Mouse (Mus musculus) MEL (cell line): ENCODE measurements around the gene Hcn2. TPM values are rescaled to one million over a fixed set of nuclear protein-coding genes. Genes with fewer than 3 reads are reported as not detected.

Source experiments
- DNase-seq: peaks from one replicate; pipeline ENCODE4 v3.0.0; 2011; ENCODE audit warnings: low read depth, low spot score
- H3K27ac ChIP-seq: 2 replicates; pipeline ENCODE4 v1.5.1; 2012; ENCODE audit warnings: low read depth, mild to moderate bottlenecking, control low read depth, low read length, moderate library complexity; ENCODE audit not compliant: control insufficient read depth
- H3K27me3 ChIP-seq, 2 experiments: fragments of 150-350 bp in 1 of 2; sonication (generic) in 1 of 2; 2 replicates each; pipeline ENCODE4 v1.6.1; 2012; ENCODE audit warnings: low read length in 2 of 2, mild to moderate bottlenecking in 2 of 2, improper control_type of control experiment in 1 of 2, moderate library complexity in 1 of 2; ENCODE audit not compliant: insufficient read depth in 2 of 2, control insufficient read depth in 1 of 2
- H3K36me3 ChIP-seq, 2 experiments: 2 replicates each; pipeline ENCODE4 v1.6.1; 2012 to 2014; ENCODE audit warnings: low read length in 2 of 2, improper control_type of control experiment in 1 of 2, inconsistent platforms in 1 of 2, mild to moderate bottlenecking in 1 of 2; ENCODE audit not compliant: insufficient read depth in 2 of 2, control insufficient read depth in 1 of 2
- H3K4me1 ChIP-seq, 2 experiments: fragments of 150-350 bp in 1 of 2; sonication (generic) in 1 of 2; 2 replicates each; pipeline ENCODE4 v1.6.1; 2012; ENCODE audit warnings: low read length in 2 of 2, improper control_type of control experiment in 1 of 2, mild to moderate bottlenecking in 1 of 2; ENCODE audit not compliant: insufficient read depth in 2 of 2, control insufficient read depth in 1 of 2
- H3K4me3 ChIP-seq, 2 experiments: fragments of 150-350 bp in 1 of 2; sonication (generic) in 1 of 2; 2 replicates each; pipeline ENCODE4 v1.5.1; 2012; ENCODE audit warnings: low read depth in 2 of 2, low read length in 2 of 2, mild to moderate bottlenecking in 2 of 2, moderate library complexity in 2 of 2, control low read depth in 1 of 2, improper control_type of control experiment in 1 of 2; ENCODE audit not compliant: control insufficient read depth in 1 of 2, insufficient read depth in 1 of 2
- H3K79me2 ChIP-seq: 2 replicates; pipeline ENCODE4 v1.6.1; 2012; ENCODE audit warnings: mild to moderate bottlenecking, low read length, moderate library complexity; ENCODE audit not compliant: control insufficient read depth, poor library complexity, insufficient read depth
- H3K9ac ChIP-seq: 2 replicates; pipeline ENCODE4 v1.6.1; 2012; ENCODE audit warnings: low read depth, mild to moderate bottlenecking, control low read depth, low read length, moderate library complexity; ENCODE audit not compliant: control insufficient read depth, poor library complexity, severe bottlenecking
- H3K9me3 ChIP-seq: fragments of 150-350 bp; sonication (generic); replicated peaks from 2 replicates; pipeline ENCODE4 v1.6.1; 2012; ENCODE audit warnings: mild to moderate bottlenecking, low read length, improper control_type of control experiment, moderate library complexity; ENCODE audit not compliant: insufficient read depth
- CHD1 ChIP-seq: IDR thresholded peaks from 2 replicates; pipeline ENCODE4 v1.6.1; 2012; ENCODE audit warnings: low read depth, mild to moderate bottlenecking, inconsistent platforms, low read length, improper control_type of control experiment
- CHD2 ChIP-seq: IDR thresholded peaks from 2 replicates; pipeline ENCODE4 v1.6.1; 2011; ENCODE audit warnings: low read length, improper control_type of control experiment
- CTCF ChIP-seq, 3 experiments: IDR thresholded peaks in 2 of 3; conservative IDR thresholded peaks in 1 of 3; 2 replicates each; pipeline ENCODE4 v1.5.1; 2011 to 2012; ENCODE audit warnings: low read length in 3 of 3, low read depth in 2 of 3, mild to moderate bottlenecking in 2 of 3, improper control_type of control experiment in 1 of 3, inconsistent platforms in 1 of 3, mixed read lengths in 1 of 3, moderate library complexity in 1 of 3; ENCODE audit not compliant: control insufficient read depth in 1 of 3, insufficient read depth in 1 of 3, poor library complexity in 1 of 3, severe bottlenecking in 1 of 3
- E2F4 ChIP-seq: IDR thresholded peaks from 2 replicates; pipeline ENCODE4 v1.6.1; 2011; ENCODE audit warnings: low read depth, low read length, improper control_type of control experiment, borderline replicate concordance
- ETS1 ChIP-seq: IDR thresholded peaks from 2 replicates; pipeline ENCODE4 v1.6.1; 2012; ENCODE audit warnings: low read depth, mild to moderate bottlenecking, inconsistent platforms, low read length, improper control_type of control experiment, moderate library complexity
- GABPA ChIP-seq: IDR thresholded peaks from 2 replicates; pipeline ENCODE4 v1.6.1; 2012; ENCODE audit warnings: low read depth, mild to moderate bottlenecking, inconsistent platforms, low read length, improper control_type of control experiment, moderate library complexity
- HCFC1 ChIP-seq: IDR thresholded peaks from 2 replicates; pipeline ENCODE4 v1.6.1; 2012; ENCODE audit warnings: low read depth, mild to moderate bottlenecking, inconsistent platforms, low read length, improper control_type of control experiment, moderate library complexity
- JUND ChIP-seq: IDR thresholded peaks from 2 replicates; pipeline ENCODE4 v1.6.1; 2011; ENCODE audit warnings: low read depth, mild to moderate bottlenecking, improper control_type of control experiment, low read length
- MAFK ChIP-seq: IDR thresholded peaks from 2 replicates; pipeline ENCODE4 v1.6.1; 2011; ENCODE audit warnings: low read depth, mild to moderate bottlenecking, low read length, improper control_type of control experiment, borderline replicate concordance
- MAX ChIP-seq: IDR thresholded peaks from 2 replicates; pipeline ENCODE4 v1.6.1; 2011; ENCODE audit warnings: low read length, improper control_type of control experiment
- MEF2A ChIP-seq: IDR thresholded peaks from 2 replicates; pipeline ENCODE4 v1.6.1; 2014; ENCODE audit warnings: low read depth, mild to moderate bottlenecking, inconsistent platforms, low read length, improper control_type of control experiment; ENCODE audit not compliant: poor library complexity, insufficient replicate concordance, severe bottlenecking; ENCODE audit errors: extremely low read depth
- MXI1 ChIP-seq: IDR thresholded peaks from 2 replicates; pipeline ENCODE4 v1.6.1; 2011; ENCODE audit warnings: mild to moderate bottlenecking, low read depth, low read length, improper control_type of control experiment
- NELFE ChIP-seq: IDR thresholded peaks from 2 replicates; pipeline ENCODE4 v1.6.1; 2011; ENCODE audit warnings: low read depth, low read length, improper control_type of control experiment
- NRF1 ChIP-seq: IDR thresholded peaks from 2 replicates; pipeline ENCODE4 v1.6.1; 2014; ENCODE audit warnings: low read depth, mild to moderate bottlenecking, inconsistent platforms, low read length, improper control_type of control experiment, moderate library complexity; ENCODE audit not compliant: poor library complexity, insufficient read depth, severe bottlenecking
- POLR2AphosphoS2 ChIP-seq: IDR thresholded peaks from 2 replicates; pipeline ENCODE4 v1.6.1; 2011; ENCODE audit warnings: low read length, improper control_type of control experiment
- RAD21 ChIP-seq: IDR thresholded peaks from 2 replicates; pipeline ENCODE4 v1.6.1; 2011; ENCODE audit warnings: mild to moderate bottlenecking, low read depth, low read length, improper control_type of control experiment
- SIN3A ChIP-seq: IDR thresholded peaks from 2 replicates; pipeline ENCODE4 v1.6.1; 2012; ENCODE audit warnings: low read length, improper control_type of control experiment, inconsistent platforms
- TAL1 ChIP-seq: IDR thresholded peaks from 2 replicates; pipeline ENCODE4 v1.6.1; 2012; ENCODE audit warnings: mild to moderate bottlenecking, inconsistent platforms, low read length, moderate library complexity, mixed read lengths
- TBP ChIP-seq: IDR thresholded peaks from 2 replicates; pipeline ENCODE4 v1.8.0; 2011; ENCODE audit warnings: low read depth, low read length, improper control_type of control experiment
- USF1 ChIP-seq: IDR thresholded peaks from 2 replicates; pipeline ENCODE4 v1.6.1; 2014; ENCODE audit warnings: low read depth, mild to moderate bottlenecking, inconsistent platforms, low read length, improper control_type of control experiment, moderate library complexity
- ZC3H11A ChIP-seq: IDR thresholded peaks from 2 replicates; pipeline ENCODE4 v1.6.1; 2012; ENCODE audit warnings: low read depth, mild to moderate bottlenecking, inconsistent platforms, low read length, improper control_type of control experiment
- ZNF384 ChIP-seq: IDR thresholded peaks from 2 replicates; pipeline ENCODE4 v1.6.1; 2012; ENCODE audit warnings: low read depth, mild to moderate bottlenecking, inconsistent platforms, low read length, improper control_type of control experiment
- polyA plus RNA-seq, 2 experiments: library from polyadenylated mRNA; stranded (reverse) in 1 of 2; unstranded in 1 of 2; fragments of >175 nt in 1 of 2; fragments of >200 nt in 1 of 2; gene quantifications; 2 replicates each; pipeline versions ENCODE4 v1.2.1 to v1.2.4; 2012; ENCODE audit warnings: low replicate concordance in 2 of 2, low read depth in 1 of 2; ENCODE audit not compliant: insufficient read length in 2 of 2, insufficient read depth in 1 of 2, missing spikeins in 1 of 2
- total RNA-seq: library from RNA; depleted of rRNA; stranded (reverse); fragments of 300-350 nt; gene quantifications from 2 replicates; pipeline ENCODE4 v1.2.3, GENCODE M21; 2012

The Hcn2 gene
- total and polyA plus RNA-seq, 3 experiments, result 0.42 to 1.6 TPM; not detected in 1

- no peak for TF ChIP-seq MEF2A
- peak; percentile 61; the same call in 1 of the 2 replicates for TF ChIP-seq HCFC1
- no peak for TF ChIP-seq NELFE
- TF ChIP-seq CHD2, result 0 out of 2 replicates have a peak, but pooled peaks have one; percentile 21
- TF ChIP-seq RAD21, result peak; percentile 18
- no peak; the same call in 1 of the 2 replicates for TF ChIP-seq SIN3A
- TF ChIP-seq POLR2AphosphoS2, result peak; percentile 97
- peak; percentile 97 for TF ChIP-seq TAL1
- TF ChIP-seq MXI1, result peak; percentile 71
- TF ChIP-seq USF1, result no peak
- TF ChIP-seq NRF1, result 0 out of 2 replicates have a peak, but pooled peaks have one; percentile 7
- TF ChIP-seq MAFK, result no peak
- no peak for TF ChIP-seq TBP
- TF ChIP-seq E2F4, result no peak
- no peak for TF ChIP-seq ZNF384
- TF ChIP-seq GABPA, result no peak
- peak; percentile 52; the same call in 1 of the 2 replicates for TF ChIP-seq ETS1
- no peak for TF ChIP-seq MAX
- peak; percentile 75 to 94 (median 84) for TF ChIP-seq CTCF (IDR thresholded peaks at IDR 0.05 in 2 of 3, conservative IDR thresholded peaks at IDR 0.05 in 1 of 3; ENCODE audit: control insufficient read depth in 1 of 3, insufficient read depth in 1 of 3, low read depth in 2 of 3, low read length in 3 of 3, poor library complexity in 1 of 3, severe bottlenecking in 1 of 3)
- no peak for TF ChIP-seq JUND
- TF ChIP-seq ZC3H11A, result no peak
- TF ChIP-seq, all 39 proteins: peak for 18
These were observed 3.8 kb upstream of the Hcn2 start (continued) for GRCm38 (mm10) chr10:79712499-79713126.

GRCm38 (mm10) chr10:79713163-79713562, 3.3 kb upstream of the Hcn2 start:
- H3K79me2 ChIP-seq, result peaks cover 4% of the 10 kb centered on the region
- peaks cover 0 to 9% of the 10 kb centered on the region in 2 experiments; a peak in 2 of 4 replicates for H3K4me1 ChIP-seq
- H3K27ac ChIP-seq, result no peak overlapping the region
- H3K27me3 ChIP-seq, result no peaks in the 10 kb centered on the region
- H3K9me3 ChIP-seq, result no peaks in the 10 kb centered on the region
- TF ChIP-seq NELFE, result peak; percentile 37; the same call in 1 of the 2 replicates
- no peak for TF ChIP-seq CHD1
- peaks cover 0 to 6% of the 10 kb centered on the region in 2 experiments; a peak in 2 of 4 replicates for H3K36me3 ChIP-seq
- no peak overlapping the region for H3K4me3 ChIP-seq
- DNase-seq, result peak; percentile 51
- H3K9ac ChIP-seq, result no peak overlapping the region
